Mouse (Mus musculus): ENCODE measurements at regions not wholly inside any gene's neighbourhood (a gene's known extent, or its start where the extent isn't known, plus 50 kb on each side); places are given as distances from the start of the nearest gene placed in this dataset.

DNA sequence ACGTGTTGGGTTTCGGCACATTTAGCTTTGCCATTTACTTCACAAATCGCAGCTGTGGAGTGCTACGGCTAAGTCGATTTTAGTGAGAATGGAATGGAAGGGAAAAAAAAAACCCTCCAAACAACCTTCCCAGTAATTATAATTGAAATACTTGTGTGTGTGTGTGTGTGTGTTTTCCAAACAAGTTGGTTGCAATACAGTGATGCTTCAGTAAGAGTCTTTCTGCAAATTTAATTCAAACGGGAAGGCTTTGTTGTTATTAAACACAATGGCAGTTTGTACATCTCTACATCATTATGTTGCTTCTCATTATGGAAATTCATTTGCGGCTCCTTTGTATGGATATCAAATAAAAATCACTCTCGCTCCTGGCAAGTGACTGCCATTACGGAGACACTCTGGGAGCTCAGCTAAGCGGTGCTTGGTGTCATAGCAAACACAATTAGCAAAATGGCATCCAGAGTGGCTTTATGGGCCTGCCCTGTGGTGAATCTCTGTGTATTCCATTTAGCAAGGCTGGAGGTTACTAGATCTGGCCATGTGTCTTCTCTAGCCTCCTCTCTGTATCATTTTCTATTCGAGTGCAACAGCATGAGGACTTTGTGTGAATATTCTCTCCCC lies 165.4 kb upstream of the Kif2a start:
- H3K9ac ChIP-seq (ENCODE audit: control insufficient read depth, low read depth, low read length, poor library complexity, severe bottlenecking): no peak overlapping the region

GRCm38 (mm10) chr13:107182544-107182943 lies 160.6 kb upstream of the Kif2a start:
- Histone ChIP-seq H3K36me3 (ENCODE audit: control insufficient read depth in 1 of 2, insufficient read depth in 2 of 2, low read length in 2 of 2) (no peaks in the 10 kb centered on the region), H3K9me3 (replicated peaks; ENCODE audit: insufficient read depth, low read length) (no peaks in the 10 kb centered on the region), H3K9ac (ENCODE audit: control insufficient read depth, low read depth, low read length, poor library complexity, severe bottlenecking) (no peak overlapping the region), H3K4me3 (ENCODE audit: control insufficient read depth in 1 of 2, insufficient read depth in 1 of 2, low read depth in 2 of 2, low read length in 2 of 2) (no peak overlapping the region), H3K79me2 (ENCODE audit: control insufficient read depth, insufficient read depth, low read length, poor library complexity) (no peaks in the 10 kb centered on the region), H3K27ac (ENCODE audit: control insufficient read depth, low read depth, low read length) (no peak overlapping the region), H3K27me3 (ENCODE audit: control insufficient read depth in 1 of 2, insufficient read depth in 2 of 2, low read length in 2 of 2) (peaks cover 2% of the 10 kb centered on the region in 2 experiments; a peak in 1 of 4 replicates), H3K4me1 (ENCODE audit: control insufficient read depth in 1 of 2, insufficient read depth in 2 of 2, low read length in 2 of 2) (no peaks in the 10 kb centered on the region)
- TF ChIP-seq CTCF (IDR thresholded peaks at IDR 0.05 in 2 of 3, conservative IDR thresholded peaks at IDR 0.05 in 1 of 3; ENCODE audit: control insufficient read depth in 1 of 3, insufficient read depth in 1 of 3, low read depth in 2 of 3, low read length in 3 of 3, poor library complexity in 1 of 3, severe bottlenecking in 1 of 3) (peak; percentile 55 to 80 (median 65)), SMC3 (IDR thresholded peaks at IDR 0.05; ENCODE audit: low read depth, low read length) (peak; percentile 71), ZC3H11A (IDR thresholded peaks at IDR 0.05; ENCODE audit: low read depth, low read length) (peak; percentile 19; the same call in 1 of the 2 replicates), RAD21 (IDR thresholded peaks at IDR 0.05; ENCODE audit: low read depth, low read length) (peak; percentile 62), POLR2AphosphoS2 (IDR thresholded peaks at IDR 0.05; ENCODE audit: low read length) (no peak)
- DNase-seq (ENCODE audit: low read depth, low spot score): peak; percentile 60

More for the DNA sequence above, 165.4 kb upstream of the Kif2a start:
- Histone ChIP-seq H3K4me1 (ENCODE audit: control insufficient read depth in 1 of 2, insufficient read depth in 2 of 2, low read length in 2 of 2) (no peaks in the 10 kb centered on the region), H3K4me3 (ENCODE audit: control insufficient read depth in 1 of 2, insufficient read depth in 1 of 2, low read depth in 2 of 2, low read length in 2 of 2) (no peak overlapping the region), H3K79me2 (ENCODE audit: control insufficient read depth, insufficient read depth, low read length, poor library complexity) (no peaks in the 10 kb centered on the region), H3K9me3 (replicated peaks; ENCODE audit: insufficient read depth, low read length) (no peaks in the 10 kb centered on the region), H3K36me3 (ENCODE audit: control insufficient read depth in 1 of 2, insufficient read depth in 2 of 2, low read length in 2 of 2) (no peaks in the 10 kb centered on the region), H3K27ac (ENCODE audit: control insufficient read depth, low read depth, low read length) (no peak overlapping the region), H3K27me3 (ENCODE audit: control insufficient read depth in 1 of 2, insufficient read depth in 2 of 2, low read length in 2 of 2) (peaks cover 1 to 2% of the 10 kb centered on the region in 2 experiments; a peak in 2 of 4 replicates)
- no peak for DNase-seq (ENCODE audit: low read depth, low spot score)
- no peak for TF ChIP-seq USF1 (IDR thresholded peaks at IDR 0.05; ENCODE audit: low read depth, low read length)

- DNase-seq (ENCODE audit: low read depth, low spot score): no peak
- Histone ChIP-seq H3K4me3 (ENCODE audit: control insufficient read depth in 1 of 2, insufficient read depth in 1 of 2, low read depth in 2 of 2, low read length in 2 of 2) (no peak overlapping the region), H3K27ac (ENCODE audit: control insufficient read depth, low read depth, low read length) (no peak overlapping the region), H3K79me2 (ENCODE audit: control insufficient read depth, insufficient read depth, low read length, poor library complexity) (no peaks in the 10 kb centered on the region), H3K27me3 (ENCODE audit: control insufficient read depth in 1 of 2, insufficient read depth in 2 of 2, low read length in 2 of 2) (peaks cover 0 to 2% of the 10 kb centered on the region in 2 experiments; a peak in 2 of 4 replicates), H3K9me3 (replicated peaks; ENCODE audit: insufficient read depth, low read length) (no peaks in the 10 kb centered on the region), H3K9ac (ENCODE audit: control insufficient read depth, low read depth, low read length, poor library complexity, severe bottlenecking) (no peak overlapping the region), H3K4me1 (ENCODE audit: control insufficient read depth in 1 of 2, insufficient read depth in 2 of 2, low read length in 2 of 2) (no peaks in the 10 kb centered on the region), H3K36me3 (ENCODE audit: control insufficient read depth in 1 of 2, insufficient read depth in 2 of 2, low read length in 2 of 2) (no peaks in the 10 kb centered on the region)
- TF ChIP-seq TCF12 (IDR thresholded peaks at IDR 0.05; ENCODE audit: low read depth, low read length) (no peak), SIN3A (IDR thresholded peaks at IDR 0.05; ENCODE audit: low read length) (no peak), USF1 (IDR thresholded peaks at IDR 0.05; ENCODE audit: low read depth, low read length) (no peak)
Measured at GRCm38 (mm10) chr13:107179551-107179950, 157.6 kb upstream of the Kif2a start.

- Histone ChIP-seq H3K4me1 (ENCODE audit: control insufficient read depth in 1 of 2, insufficient read depth in 2 of 2, low read length in 2 of 2) (no peaks in the 10 kb centered on the region), H3K27ac (ENCODE audit: control insufficient read depth, low read depth, low read length) (no peak overlapping the region), H3K4me3 (ENCODE audit: control insufficient read depth in 1 of 2, insufficient read depth in 1 of 2, low read depth in 2 of 2, low read length in 2 of 2) (no peak overlapping the region), H3K9me3 (replicated peaks; ENCODE audit: insufficient read depth, low read length) (no peaks in the 10 kb centered on the region), H3K27me3 (ENCODE audit: control insufficient read depth in 1 of 2, insufficient read depth in 2 of 2, low read length in 2 of 2) (peaks cover 0 to 2% of the 10 kb centered on the region in 2 experiments; a peak in 2 of 4 replicates), H3K9ac (ENCODE audit: control insufficient read depth, low read depth, low read length, poor library complexity, severe bottlenecking) (no peak overlapping the region), H3K79me2 (ENCODE audit: control insufficient read depth, insufficient read depth, low read length, poor library complexity) (no peaks in the 10 kb centered on the region), H3K36me3 (ENCODE audit: control insufficient read depth in 1 of 2, insufficient read depth in 2 of 2, low read length in 2 of 2) (no peaks in the 10 kb centered on the region)
- TF ChIP-seq POLR2AphosphoS2 (IDR thresholded peaks at IDR 0.05; ENCODE audit: low read length) (no peak), ELF1 (IDR thresholded peaks at IDR 0.05; ENCODE audit: low read depth, low read length) (no peak), MAX (IDR thresholded peaks at IDR 0.05; ENCODE audit: low read length) (no peak), GATA1 (IDR thresholded peaks at IDR 0.05; ENCODE audit: low read depth, low read length) (no peak), EP300 (IDR thresholded peaks at IDR 0.05; ENCODE audit: low read depth in 1 of 2, low read length in 2 of 2) (no peak), ZMIZ1 (IDR thresholded peaks at IDR 0.05; ENCODE audit: low read depth, low read length) (no peak)
- DNase-seq (ENCODE audit: low read depth, low spot score): no peak
Measured at GRCm38 (mm10) chr13:107177595-107177994, 155.7 kb upstream of the Kif2a start.
